Mouse (Mus musculus): Measurements from ENCODE around the gene Lrpprc. TPM values are rescaled to one million over a fixed set of nuclear protein-coding genes. Genes with fewer than 3 reads are reported as not detected.
"Not testable (repeated sequence)": the region's sequence is repeated elsewhere in the genome, so short reads cannot be mapped to it uniquely, and the experiment has no call there.

Lrpprc gene
- total and polyA plus RNA-seq, 2 experiments from 2014 or later = 39.1 to 47.3 TPM

- TF ChIP-seq CTCF (IDR thresholded peaks at IDR 0.05; ENCODE audit: low read depth) = no peak
- no peak overlapping the region for H3K4me2 ChIP-seq (ENCODE audit: low read depth, low read length)
- H3K4me1 ChIP-seq (ENCODE audit: insufficient read depth, low read length) = no peaks in the 10 kb centered on the region
- ATAC-seq = peak; percentile 38; the same call in 1 of the 2 replicates
- H3K9ac ChIP-seq (replicated peaks; ENCODE audit: low read length) = no peak overlapping the region
- DNase-seq (ENCODE audit: low spot score) = peak; percentile 53
- H3K9me3 ChIP-seq (ENCODE audit: low read length) = no peaks in the 10 kb centered on the region
- WGBS = 36% methylated on average over 9 of the region's 9 CpGs
- no peaks in the 10 kb centered on the region for H3K36me3 ChIP-seq (ENCODE audit: insufficient read depth, low read length)
- H3K27ac ChIP-seq = no peak overlapping the region
- no peak overlapping the region for H3K4me3 ChIP-seq (ENCODE audit: low read length)
- H3K27me3 ChIP-seq (ENCODE audit: insufficient read depth, low read length) = no peaks in the 10 kb centered on the region
These were observed 25.4 kb upstream of the Lrpprc start for GRCm38 (mm10) chr17:84816014-84816461.

GRCm38 (mm10) chr17:84814905-84815304 lies 24.3 kb upstream of the Lrpprc start:
- ATAC-seq (0 out of 2 replicates have a peak, but pooled peaks have one; percentile 29), DNase-seq (ENCODE audit: low spot score) (no peak)
- no peak overlapping the region for H3K4me2 ChIP-seq (ENCODE audit: low read depth, low read length)
- no peak overlapping the region for H3K27ac ChIP-seq
- H3K36me3 ChIP-seq (ENCODE audit: insufficient read depth, low read length) = no peaks in the 10 kb centered on the region
- H3K4me1 ChIP-seq (ENCODE audit: insufficient read depth, low read length) = no peaks in the 10 kb centered on the region
- no peak overlapping the region for H3K9ac ChIP-seq (replicated peaks; ENCODE audit: low read length)
- WGBS = 56% methylated on average over 7 of the region's 7 CpGs
- no peaks in the 10 kb centered on the region for H3K27me3 ChIP-seq (ENCODE audit: insufficient read depth, low read length)
- no peak for TF ChIP-seq CTCF (IDR thresholded peaks at IDR 0.05; ENCODE audit: low read depth)
- H3K9me3 ChIP-seq (ENCODE audit: low read length) = no peaks in the 10 kb centered on the region
- no peak overlapping the region for H3K4me3 ChIP-seq (ENCODE audit: low read length)

GRCm38 (mm10) chr17:84814192-84814591 lies 23.6 kb upstream of the Lrpprc start:
- ATAC-seq; H3K36me3 ChIP-seq (ENCODE audit: insufficient read depth, low read length); H3K4me1 ChIP-seq (ENCODE audit: insufficient read depth, low read length); H3K9ac ChIP-seq (replicated peaks; ENCODE audit: low read length); H3K27ac ChIP-seq; H3K4me2 ChIP-seq (ENCODE audit: low read depth, low read length); H3K9me3 ChIP-seq (ENCODE audit: low read length); H3K4me3 ChIP-seq (ENCODE audit: low read length); H3K27me3 ChIP-seq (ENCODE audit: insufficient read depth, low read length); DNase-seq (ENCODE audit: low spot score): not testable (repeated sequence)
- WGBS = 83% methylated on average over 14 of the region's 14 CpGs

GRCm38 (mm10) chr17:84792006-84792405 lies 1.4 kb upstream of the Lrpprc start:
- ATAC-seq (no peak), DNase-seq (ENCODE audit: low spot score) (no peak)

GRCm38 (mm10) chr17:84791156-84791555 lies 567 bp upstream of the Lrpprc start:
- Histone ChIP-seq H3K27ac (peak overlapping the region; percentile 89), H3K4me1 (ENCODE audit: insufficient read depth, low read length) (0 out of 2 replicates have a peak, but pooled peaks cover 7% of the 10 kb centered on the region), H3K4me2 (ENCODE audit: low read depth, low read length) (peak overlapping the region; percentile 88), H3K9me3 (ENCODE audit: low read length) (no peaks in the 10 kb centered on the region), H3K9ac (replicated peaks; ENCODE audit: low read length) (peak overlapping the region; percentile 91), H3K36me3 (ENCODE audit: insufficient read depth, low read length) (0 out of 2 replicates have a peak, but pooled peaks cover 6% of the 10 kb centered on the region), H3K4me3 (ENCODE audit: low read length) (peak overlapping the region; percentile 100), H3K27me3 (ENCODE audit: insufficient read depth, low read length) (no peaks in the 10 kb centered on the region)
- no peak for TF ChIP-seq CTCF (IDR thresholded peaks at IDR 0.05; ENCODE audit: low read depth)
- peak; percentile 31 for ATAC-seq
- 4% methylated on average over 8 of the region's 8 CpGs for WGBS
- DNase-seq (ENCODE audit: low spot score) = peak; percentile 34

More at GRCm38 (mm10) chr17:84792006-84792405, 1.4 kb upstream of the Lrpprc start:
- no peak overlapping the region for H3K27ac ChIP-seq
- H3K9ac ChIP-seq (replicated peaks; ENCODE audit: low read length) = no peak overlapping the region
- TF ChIP-seq CTCF (IDR thresholded peaks at IDR 0.05; ENCODE audit: low read depth) = no peak
- no peaks in the 10 kb centered on the region for H3K9me3 ChIP-seq (ENCODE audit: low read length)
- 0 out of 2 replicates have a peak, but pooled peaks cover 4% of the 10 kb centered on the region for H3K36me3 ChIP-seq (ENCODE audit: insufficient read depth, low read length)
- WGBS = 68% methylated on average over 5 of the region's 5 CpGs
- no peaks in the 10 kb centered on the region for H3K27me3 ChIP-seq (ENCODE audit: insufficient read depth, low read length)
- peak overlapping the region; percentile 88; the same call in 1 of the 2 replicates for H3K4me2 ChIP-seq (ENCODE audit: low read depth, low read length)
- peak overlapping the region; percentile 100; the same call in 1 of the 2 replicates for H3K4me3 ChIP-seq (ENCODE audit: low read length)
- 0 out of 2 replicates have a peak, but pooled peaks cover 7% of the 10 kb centered on the region for H3K4me1 ChIP-seq (ENCODE audit: insufficient read depth, low read length)

GRCm38 (mm10) chr17:84790043-84790442 lies 546 bp downstream of the Lrpprc start:
- WGBS = 0% methylated on average over 22 of the region's 22 CpGs
- TF ChIP-seq CTCF (IDR thresholded peaks at IDR 0.05; ENCODE audit: low read depth) = no peak
- Histone ChIP-seq H3K27ac (peak overlapping the region; percentile 89), H3K9me3 (ENCODE audit: low read length) (no peaks in the 10 kb centered on the region), H3K9ac (replicated peaks; ENCODE audit: low read length) (peak overlapping the region; percentile 91), H3K4me2 (ENCODE audit: low read depth, low read length) (peak overlapping the region; percentile 88), H3K4me1 (ENCODE audit: insufficient read depth, low read length) (0 out of 2 replicates have a peak, but pooled peaks cover 7% of the 10 kb centered on the region), H3K4me3 (ENCODE audit: low read length) (peak overlapping the region; percentile 100), H3K27me3 (ENCODE audit: insufficient read depth, low read length) (no peaks in the 10 kb centered on the region), H3K36me3 (ENCODE audit: insufficient read depth, low read length) (0 out of 2 replicates have a peak, but pooled peaks cover 6% of the 10 kb centered on the region)
- ATAC-seq (peak; percentile 35; the same call in 1 of the 2 replicates), DNase-seq (ENCODE audit: low spot score) (no peak)
